Comparison of ENCODE assay signal across 13 mouse cellular contexts in the genomic region with DNA sequence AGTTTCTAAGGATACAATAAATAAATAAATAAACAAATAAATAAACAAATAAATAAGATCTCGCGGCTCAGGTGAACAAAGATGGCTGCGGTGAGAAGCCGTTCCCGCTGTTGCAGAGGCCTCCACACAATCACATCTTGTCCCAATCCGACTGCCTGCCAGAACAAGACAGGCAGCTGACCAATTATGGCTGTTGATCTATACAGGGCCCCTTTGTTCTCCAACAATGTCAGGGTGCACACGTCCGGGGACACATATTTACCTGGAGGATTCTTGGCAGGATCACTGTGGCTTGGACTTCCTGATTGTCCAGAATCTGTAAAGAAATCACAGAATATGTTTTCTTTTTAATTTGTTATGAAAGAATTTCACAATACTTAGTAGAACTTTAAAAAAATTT.
A peak's percentile ranks its signal among the peaks of the same experiment; 100 is the strongest.
DNase-seq lines count a peak whose midpoint lies in the region; ATAC-seq and TF ChIP-seq lines count a peak whose summit lies in the region.
"Had no signal": no experiment of that assay in that cellular context is flagged by ENCODE, and none has a peak within 500 bp of the region (broad histone marks: within the 10 kb centered on the region; RNA-seq: fewer than 3 reads in every experiment).

No protein-coding gene starts in this region.

- H3K9me3 ChIP-seq in liver, postnatal 0 days (ENCODE audit: low read length) = no peaks in the 10 kb centered on the region
- H3K9me3 ChIP-seq in liver, embryonic 12.5 days (replicated peaks) = no peaks in the 10 kb centered on the region
- no peaks in the 10 kb centered on the region for H3K9me3 ChIP-seq in intestine, embryonic 14.5 days (ENCODE audit: control insufficient read depth, low read length)
- H3K9me3 ChIP-seq: liver, embryonic 15.5 days had no signal

- no peak overlapping the region for H3K9ac ChIP-seq in liver, postnatal 0 days (replicated peaks)
- H3K9ac ChIP-seq in liver, embryonic 12.5 days = no peak overlapping the region
- H3K9ac ChIP-seq in intestine, embryonic 14.5 days (ENCODE audit: low read length) = no peak overlapping the region
- H3K9ac ChIP-seq: liver, embryonic 15.5 days had no signal

- TF ChIP-seq EP300 in liver, postnatal 0 days (IDR thresholded peaks at IDR 0.05; ENCODE audit: low read depth) = no peak

- ATAC-seq in liver, postnatal 0 days = no peak
- no peak for ATAC-seq in liver, embryonic 12.5 days
- ATAC-seq in intestine, embryonic 14.5 days (replicated peaks; ENCODE audit: low FRiP score, low TSS enrichment, low read depth) = peak; percentile 58; the same call in 1 of the 2 replicates
- ATAC-seq: activated CD4-positive, CD25-positive, alpha-beta regulatory T cell, adult 4 months had no signal

- no peak overlapping the region for H3K4me2 ChIP-seq in liver, postnatal 0 days (ENCODE audit: low read depth, low read length)
- no peak overlapping the region for H3K4me2 ChIP-seq in liver, embryonic 12.5 days
- no peak overlapping the region for H3K4me2 ChIP-seq in intestine, embryonic 14.5 days (ENCODE audit: low read length)
- H3K4me2 ChIP-seq: heart, embryonic 11.5 days; liver, embryonic 15.5 days had no signal

- intact Hi-C loops in gastrocnemius, adult 2 months (cut with DNase I) = no loop called here
- intact Hi-C loops in gastrocnemius, postnatal 36 days (cut with DNase I) = no loop called here

- no peak for DNase-seq in gastrocnemius, adult 2 months
- DNase-seq in gastrocnemius, postnatal 36 days = no peak
- no peak for DNase-seq in liver, postnatal 0 days
- peak; percentile 58 for DNase-seq in R1 (ENCODE audit: low read depth, low spot score)
- no peak for DNase-seq in intestine, embryonic 14.5 days (ENCODE audit: low spot score)
- DNase-seq in urinary bladder, postnatal 14 days (ENCODE audit: low spot score) = no peak
- DNase-seq in layer of hippocampus, adult 11-12 months (ENCODE audit: low spot score) = no peak
- DNase-seq: cerebellum, adult 9-11 months had no signal

- H3K4me1 ChIP-seq in liver, postnatal 0 days (ENCODE audit: insufficient read depth) = peaks cover 16% of the 10 kb centered on the region; the same call in 1 of the 2 replicates
- no peaks in the 10 kb centered on the region for H3K4me1 ChIP-seq in liver, embryonic 12.5 days
- H3K4me1 ChIP-seq in intestine, embryonic 14.5 days (replicated peaks; ENCODE audit: control insufficient read depth, insufficient read depth, low read length) = peaks cover 14% of the 10 kb centered on the region

- no peak overlapping the region for H3K4me3 ChIP-seq in gastrocnemius, adult 2 months
- no peak overlapping the region for H3K4me3 ChIP-seq in liver, postnatal 0 days (ENCODE audit: low read depth, low read length)
- no peak overlapping the region for H3K4me3 ChIP-seq in liver, embryonic 12.5 days
- H3K4me3 ChIP-seq in intestine, embryonic 14.5 days (ENCODE audit: low read depth, low read length) = no peak overlapping the region
- H3K4me3 ChIP-seq: liver, embryonic 15.5 days had no signal

- H3K27ac ChIP-seq in gastrocnemius, adult 2 months = peak overlapping the region; percentile 59; the same call in 1 of the 2 replicates
- H3K27ac ChIP-seq in liver, postnatal 0 days (ENCODE audit: low read depth) = peak overlapping the region; percentile 90; the same call in 1 of the 2 replicates
- H3K27ac ChIP-seq in liver, embryonic 12.5 days = no peak overlapping the region
- H3K27ac ChIP-seq in intestine, embryonic 14.5 days (ENCODE audit: low read depth) = no peak overlapping the region

- no peaks in the 10 kb centered on the region for H3K27me3 ChIP-seq in liver, postnatal 0 days (ENCODE audit: insufficient read depth, low read length)
- no peaks in the 10 kb centered on the region for H3K27me3 ChIP-seq in liver, embryonic 12.5 days (replicated peaks)
- no peaks in the 10 kb centered on the region for H3K27me3 ChIP-seq in intestine, embryonic 14.5 days (replicated peaks; ENCODE audit: control insufficient read depth, insufficient read depth, low read length)
- H3K27me3 ChIP-seq: liver, embryonic 15.5 days had no signal

- no peak for TF ChIP-seq CTCF in gastrocnemius, adult 2 months (IDR thresholded peaks at IDR 0.05)
- TF ChIP-seq CTCF in liver, postnatal 0 days (IDR thresholded peaks at IDR 0.05; ENCODE audit: low read depth) = no peak

- WGBS in liver, postnatal 0 days (ENCODE audit: insufficient replicate concordance) = 68% methylated on average over 8 of the region's 8 CpGs
- 81% methylated on average over 8 of the region's 8 CpGs for WGBS in liver, embryonic 12.5 days (ENCODE audit: insufficient replicate concordance)
- WGBS in intestine, embryonic 14.5 days = 78% methylated on average over 8 of the region's 8 CpGs

- H3K36me3 ChIP-seq in liver, postnatal 0 days (replicated peaks; ENCODE audit: insufficient read depth, low read length) = no peaks in the 10 kb centered on the region
- no peaks in the 10 kb centered on the region for H3K36me3 ChIP-seq in liver, embryonic 12.5 days
- H3K36me3 ChIP-seq in intestine, embryonic 14.5 days (ENCODE audit: control insufficient read depth, insufficient read depth, low read length) = 0 out of 2 replicates have a peak, but pooled peaks cover 4% of the 10 kb centered on the region
- H3K36me3 ChIP-seq: G1E; liver, embryonic 15.5 days had no signal

Comparison
In these comparisons a context has a peak if more than half of its experiments do, and no peak if none do; other contexts are left out.
1. H3K27ac ChIP-seq: peak in gastrocnemius, adult 2 months (single experiment) and liver, postnatal 0 days (single experiment); none in liver, embryonic 12.5 days (single experiment) and intestine, embryonic 14.5 days (single experiment).